Mouse (Mus musculus): ENCODE measurements around the gene Ppp1r36. TPM values are rescaled to one million over a fixed set of nuclear protein-coding genes. Genes with fewer than 3 reads are reported as not detected.
"Not testable (repeated sequence)": the region's sequence is repeated elsewhere in the genome, so short reads cannot be mapped to it uniquely, and the experiment has no call there.

The Ppp1r36 gene
- polyA plus RNA-seq, 1 experiment, result 1.1 TPM

DNA sequence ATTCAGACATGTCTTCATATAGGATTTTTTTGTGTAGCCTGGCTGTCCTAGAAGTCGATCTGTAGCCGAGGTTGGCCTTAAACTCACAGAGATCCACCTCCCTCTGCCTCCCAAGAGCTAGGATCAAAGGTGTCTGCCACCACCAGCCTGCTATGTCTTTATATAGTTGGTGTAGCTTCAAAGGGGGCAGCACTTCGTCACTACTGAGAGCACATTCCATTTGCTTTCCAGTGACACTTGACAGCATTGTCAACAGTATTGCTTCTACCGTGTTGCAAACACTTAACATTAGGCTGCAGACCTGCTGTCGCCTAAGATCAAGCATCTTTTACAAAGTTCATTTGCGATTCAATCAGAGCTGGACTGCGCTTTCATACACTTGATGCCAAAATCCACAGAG is 16.8 kb downstream of the Ppp1r36 start:
- Histone ChIP-seq H3K4me1 (ENCODE audit: control insufficient read depth, insufficient read depth, low read length) (no peaks in the 10 kb centered on the region), H3K4me3 (ENCODE audit: low read depth, low read length) (no peak overlapping the region), H3K27me3 (ENCODE audit: control insufficient read depth, insufficient read depth, low read length, poor library complexity, severe bottlenecking) (no peaks in the 10 kb centered on the region; the same call in 1 of the 2 replicates), H3K36me3 (ENCODE audit: control insufficient read depth, insufficient read depth, low read length, poor library complexity, severe bottlenecking) (no peaks in the 10 kb centered on the region), H3K27ac (ENCODE audit: insufficient read depth, low read length) (no peak overlapping the region), H3K9ac (ENCODE audit: low read depth, poor library complexity, severe bottlenecking) (no peak overlapping the region), H3K9me3 (replicated peaks; ENCODE audit: control insufficient read depth, insufficient read depth, low read length, poor library complexity, severe bottlenecking) (no peaks in the 10 kb centered on the region)
- TF ChIP-seq POLR2A (IDR thresholded peaks at IDR 0.05; ENCODE audit: insufficient read depth, low read length) (no peak), EP300 (IDR thresholded peaks at IDR 0.05; ENCODE audit: insufficient read depth, low read depth, low read length) (no peak), CTCF (IDR thresholded peaks at IDR 0.05; ENCODE audit: low read depth, low read length) (no peak)

DNA sequence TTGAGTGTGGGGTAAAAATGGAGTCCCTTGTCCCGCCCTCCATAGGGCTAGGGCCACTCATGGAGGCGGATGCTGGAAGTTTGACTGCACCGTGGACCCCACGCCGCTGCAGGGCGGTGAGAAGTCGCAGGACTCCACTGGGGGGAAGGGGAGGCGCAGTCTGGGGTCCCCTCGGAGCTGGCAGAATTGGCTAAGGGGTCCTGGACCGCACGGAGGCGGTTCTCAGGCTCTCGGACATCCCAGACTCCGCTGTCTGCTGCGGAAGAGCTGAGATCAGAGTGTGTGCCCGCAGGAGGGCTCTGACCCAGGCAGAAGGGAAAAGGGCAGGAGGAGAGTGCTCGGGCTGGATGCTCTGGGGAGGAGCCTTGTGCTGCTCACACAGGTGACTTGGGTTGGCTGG is 17.7 kb downstream of the Ppp1r36 start:
- Histone ChIP-seq H3K4me1 (ENCODE audit: control insufficient read depth, insufficient read depth, low read length) (no peaks in the 10 kb centered on the region), H3K27me3 (ENCODE audit: control insufficient read depth, insufficient read depth, low read length, poor library complexity, severe bottlenecking) (no peaks in the 10 kb centered on the region; the same call in 1 of the 2 replicates), H3K9ac (ENCODE audit: low read depth, poor library complexity, severe bottlenecking) (peak overlapping the region; percentile 30; the same call in 1 of the 2 replicates), H3K4me3 (ENCODE audit: low read depth, low read length) (peak overlapping the region; percentile 32), H3K9me3 (replicated peaks; ENCODE audit: control insufficient read depth, insufficient read depth, low read length, poor library complexity, severe bottlenecking) (no peaks in the 10 kb centered on the region), H3K36me3 (ENCODE audit: control insufficient read depth, insufficient read depth, low read length, poor library complexity, severe bottlenecking) (no peaks in the 10 kb centered on the region), H3K27ac (ENCODE audit: insufficient read depth, low read length) (no peak overlapping the region)
- TF ChIP-seq POLR2A (IDR thresholded peaks at IDR 0.05; ENCODE audit: insufficient read depth, low read length), result no peak
- no peak for TF ChIP-seq EP300 (IDR thresholded peaks at IDR 0.05; ENCODE audit: insufficient read depth, low read depth, low read length)

DNA sequence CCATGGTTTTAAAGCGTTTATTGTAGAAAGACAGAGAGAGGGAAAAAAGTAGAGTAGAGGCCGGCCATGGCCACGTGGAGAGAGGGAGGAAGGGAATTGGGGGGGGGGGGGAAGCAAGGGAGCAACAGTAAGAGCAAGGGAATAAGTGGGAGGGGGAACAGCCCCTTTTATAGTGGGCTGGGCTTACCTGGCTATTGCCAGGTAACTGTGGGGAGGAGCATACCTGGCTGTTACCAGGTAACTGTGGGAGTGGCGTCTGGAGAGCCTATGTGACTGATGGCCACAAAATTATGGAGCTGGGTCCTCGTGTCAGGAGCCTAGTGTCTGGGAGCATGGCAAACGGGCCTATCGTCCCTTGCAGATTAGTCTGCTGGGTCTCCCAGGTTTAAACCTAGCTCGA is 18.2 kb downstream of the Ppp1r36 start:
- Histone ChIP-seq H3K9ac (ENCODE audit: low read depth, poor library complexity, severe bottlenecking) (no peak overlapping the region), H3K27me3 (ENCODE audit: control insufficient read depth, insufficient read depth, low read length, poor library complexity, severe bottlenecking) (no peaks in the 10 kb centered on the region; the same call in 1 of the 2 replicates), H3K4me1 (ENCODE audit: control insufficient read depth, insufficient read depth, low read length) (no peaks in the 10 kb centered on the region), H3K9me3 (replicated peaks; ENCODE audit: control insufficient read depth, insufficient read depth, low read length, poor library complexity, severe bottlenecking) (no peaks in the 10 kb centered on the region), H3K4me3 (ENCODE audit: low read depth, low read length) (no peak overlapping the region), H3K27ac (ENCODE audit: insufficient read depth, low read length) (no peak overlapping the region), H3K36me3 (ENCODE audit: control insufficient read depth, insufficient read depth, low read length, poor library complexity, severe bottlenecking) (no peaks in the 10 kb centered on the region)
- TF ChIP-seq CTCF (IDR thresholded peaks at IDR 0.05; ENCODE audit: low read depth, low read length) (no peak), EP300 (IDR thresholded peaks at IDR 0.05; ENCODE audit: insufficient read depth, low read depth, low read length) (no peak), POLR2A (IDR thresholded peaks at IDR 0.05; ENCODE audit: insufficient read depth, low read length) (no peak)

DNA sequence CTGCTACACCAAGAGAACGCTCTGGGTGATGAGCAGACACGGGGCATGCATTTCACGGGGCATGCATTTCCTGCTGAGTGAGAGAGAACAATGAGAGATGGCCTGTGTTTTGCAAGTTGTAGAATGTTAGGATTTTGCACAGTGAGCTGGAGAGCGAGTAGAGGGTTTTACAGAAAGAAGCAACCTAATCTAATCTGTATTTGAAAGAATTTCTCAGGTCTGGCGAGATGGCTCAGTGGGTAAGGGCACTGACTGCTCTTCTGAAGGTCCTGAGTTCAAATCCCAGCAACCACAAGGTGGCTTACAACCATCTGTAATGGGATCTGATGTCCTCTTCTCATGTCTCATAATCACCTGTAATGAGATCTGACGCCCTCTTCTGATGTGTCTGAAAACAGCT is 26.1 kb downstream of the Ppp1r36 start:
- H3K36me3 ChIP-seq (ENCODE audit: control insufficient read depth, insufficient read depth, low read length, poor library complexity, severe bottlenecking), result not testable (repeated sequence)

DNA sequence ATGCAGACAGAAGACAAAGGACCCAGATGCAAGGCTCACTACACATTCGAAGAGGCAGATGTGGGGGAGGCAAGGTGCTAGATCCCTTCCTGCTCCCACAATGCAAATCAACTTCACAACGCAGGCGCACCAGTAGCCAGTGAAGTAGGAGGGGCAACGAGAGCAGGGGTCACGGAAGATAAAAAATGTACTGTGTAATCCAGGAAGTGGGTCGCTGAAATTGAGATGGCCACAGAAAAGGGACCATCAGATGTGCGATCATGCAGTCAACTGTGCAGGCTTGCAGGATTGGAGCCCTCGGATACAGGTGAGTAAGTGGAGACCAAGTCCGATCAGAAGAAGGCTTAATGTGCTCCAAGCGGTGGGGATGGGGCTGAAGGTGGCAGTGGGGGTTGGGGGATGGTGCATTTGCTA is 27.0 kb downstream of the Ppp1r36 start:
- Histone ChIP-seq H3K27ac (ENCODE audit: insufficient read depth, low read length) (peak overlapping the region; percentile 37; the same call in 1 of the 2 replicates), H3K9ac (ENCODE audit: low read depth, poor library complexity, severe bottlenecking) (peak overlapping the region; percentile 20), H3K4me3 (ENCODE audit: low read depth, low read length) (peak overlapping the region; percentile 89), H3K4me1 (ENCODE audit: control insufficient read depth, insufficient read depth, low read length) (no peaks in the 10 kb centered on the region), H3K36me3 (ENCODE audit: control insufficient read depth, insufficient read depth, low read length, poor library complexity, severe bottlenecking) (peaks cover 13% of the 10 kb centered on the region), H3K9me3 (replicated peaks; ENCODE audit: control insufficient read depth, insufficient read depth, low read length, poor library complexity, severe bottlenecking) (no peaks in the 10 kb centered on the region), H3K27me3 (ENCODE audit: control insufficient read depth, insufficient read depth, low read length, poor library complexity, severe bottlenecking) (no peaks in the 10 kb centered on the region)
- TF ChIP-seq EP300 (IDR thresholded peaks at IDR 0.05; ENCODE audit: insufficient read depth, low read depth, low read length) (0 out of 2 replicates have a peak, but pooled peaks have one; percentile 34), POLR2A (IDR thresholded peaks at IDR 0.05; ENCODE audit: insufficient read depth, low read length) (no peak), CTCF (IDR thresholded peaks at IDR 0.05; ENCODE audit: low read depth, low read length) (no peak)

More for the DNA sequence above, 26.1 kb downstream of the Ppp1r36 start:
- not testable (repeated sequence) for H3K4me3 ChIP-seq (ENCODE audit: low read depth, low read length); H3K27me3 ChIP-seq (ENCODE audit: control insufficient read depth, insufficient read depth, low read length, poor library complexity, severe bottlenecking); H3K9me3 ChIP-seq (replicated peaks; ENCODE audit: control insufficient read depth, insufficient read depth, low read length, poor library complexity, severe bottlenecking); H3K4me1 ChIP-seq (ENCODE audit: control insufficient read depth, insufficient read depth, low read length); H3K27ac ChIP-seq (ENCODE audit: insufficient read depth, low read length); H3K9ac ChIP-seq (ENCODE audit: low read depth, poor library complexity, severe bottlenecking)

DNA sequence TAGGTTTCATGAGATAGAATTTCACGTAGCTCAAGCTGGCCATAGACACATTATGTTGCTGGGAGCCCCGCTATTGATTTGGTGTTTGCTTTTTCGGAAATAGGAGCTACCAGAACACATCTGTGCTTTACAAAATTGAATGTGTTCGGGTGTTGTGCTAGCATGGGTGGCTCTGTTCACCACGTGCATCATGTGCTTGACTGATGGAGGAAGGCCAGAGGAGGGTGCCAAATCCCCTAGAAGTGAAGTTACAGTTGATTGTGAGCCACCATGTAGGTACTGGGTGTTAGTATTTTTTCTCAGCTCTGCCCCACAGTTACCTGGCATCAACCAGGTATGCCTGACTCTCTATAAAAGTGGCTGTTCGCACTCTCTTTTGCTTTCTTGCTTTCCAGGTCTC is 27.5 kb downstream of the Ppp1r36 start:
- Histone ChIP-seq H3K27ac (ENCODE audit: insufficient read depth, low read length) (no peak overlapping the region), H3K4me3 (ENCODE audit: low read depth, low read length) (peak overlapping the region; percentile 89)
- TF ChIP-seq POLR2A (IDR thresholded peaks at IDR 0.05; ENCODE audit: insufficient read depth, low read length) (no peak), EP300 (IDR thresholded peaks at IDR 0.05; ENCODE audit: insufficient read depth, low read depth, low read length) (no peak), CTCF (IDR thresholded peaks at IDR 0.05; ENCODE audit: low read depth, low read length) (no peak)

More for the DNA sequence above, 27.5 kb downstream of the Ppp1r36 start:
- peak overlapping the region; percentile 20 for H3K9ac ChIP-seq (ENCODE audit: low read depth, poor library complexity, severe bottlenecking)
- no peaks in the 10 kb centered on the region for H3K4me1 ChIP-seq (ENCODE audit: control insufficient read depth, insufficient read depth, low read length)
- no peaks in the 10 kb centered on the region for H3K9me3 ChIP-seq (replicated peaks; ENCODE audit: control insufficient read depth, insufficient read depth, low read length, poor library complexity, severe bottlenecking)
- H3K27me3 ChIP-seq (ENCODE audit: control insufficient read depth, insufficient read depth, low read length, poor library complexity, severe bottlenecking), result no peaks in the 10 kb centered on the region
- H3K36me3 ChIP-seq (ENCODE audit: control insufficient read depth, insufficient read depth, low read length, poor library complexity, severe bottlenecking), result peaks cover 16% of the 10 kb centered on the region
